Mouse (Mus musculus) MEL (cell line): ENCODE data around the gene Nt5dc2. TPM values are rescaled to one million over a fixed set of nuclear protein-coding genes. Genes with fewer than 3 reads are reported as not detected.

ENCODE experiments used
- DNase-seq: peaks from one replicate; pipeline ENCODE4 v3.0.0; 2011; ENCODE audit warnings: low read depth, low spot score
- H3K27ac ChIP-seq: 2 replicates; pipeline ENCODE4 v1.5.1; 2012; ENCODE audit warnings: low read depth, mild to moderate bottlenecking, control low read depth, low read length, moderate library complexity; ENCODE audit not compliant: control insufficient read depth
- H3K27me3 ChIP-seq, 2 experiments: fragments of 150-350 bp in 1 of 2; sonication (generic) in 1 of 2; 2 replicates each; pipeline ENCODE4 v1.6.1; 2012; ENCODE audit warnings: low read length in 2 of 2, mild to moderate bottlenecking in 2 of 2, improper control_type of control experiment in 1 of 2, moderate library complexity in 1 of 2; ENCODE audit not compliant: insufficient read depth in 2 of 2, control insufficient read depth in 1 of 2
- H3K36me3 ChIP-seq, 2 experiments: 2 replicates each; pipeline ENCODE4 v1.6.1; 2012 to 2014; ENCODE audit warnings: low read length in 2 of 2, improper control_type of control experiment in 1 of 2, inconsistent platforms in 1 of 2, mild to moderate bottlenecking in 1 of 2; ENCODE audit not compliant: insufficient read depth in 2 of 2, control insufficient read depth in 1 of 2
- H3K4me1 ChIP-seq, 2 experiments: fragments of 150-350 bp in 1 of 2; sonication (generic) in 1 of 2; 2 replicates each; pipeline ENCODE4 v1.6.1; 2012; ENCODE audit warnings: low read length in 2 of 2, improper control_type of control experiment in 1 of 2, mild to moderate bottlenecking in 1 of 2; ENCODE audit not compliant: insufficient read depth in 2 of 2, control insufficient read depth in 1 of 2
- H3K4me3 ChIP-seq, 2 experiments: fragments of 150-350 bp in 1 of 2; sonication (generic) in 1 of 2; 2 replicates each; pipeline ENCODE4 v1.5.1; 2012; ENCODE audit warnings: low read depth in 2 of 2, low read length in 2 of 2, mild to moderate bottlenecking in 2 of 2, moderate library complexity in 2 of 2, control low read depth in 1 of 2, improper control_type of control experiment in 1 of 2; ENCODE audit not compliant: control insufficient read depth in 1 of 2, insufficient read depth in 1 of 2
- H3K79me2 ChIP-seq: 2 replicates; pipeline ENCODE4 v1.6.1; 2012; ENCODE audit warnings: mild to moderate bottlenecking, low read length, moderate library complexity; ENCODE audit not compliant: control insufficient read depth, poor library complexity, insufficient read depth
- H3K9ac ChIP-seq: 2 replicates; pipeline ENCODE4 v1.6.1; 2012; ENCODE audit warnings: low read depth, mild to moderate bottlenecking, control low read depth, low read length, moderate library complexity; ENCODE audit not compliant: control insufficient read depth, poor library complexity, severe bottlenecking
- H3K9me3 ChIP-seq: fragments of 150-350 bp; sonication (generic); replicated peaks from 2 replicates; pipeline ENCODE4 v1.6.1; 2012; ENCODE audit warnings: mild to moderate bottlenecking, low read length, improper control_type of control experiment, moderate library complexity; ENCODE audit not compliant: insufficient read depth
- BHLHE40 ChIP-seq: IDR thresholded peaks from 2 replicates; pipeline ENCODE4 v1.6.1; 2012; ENCODE audit warnings: low read depth, mild to moderate bottlenecking, inconsistent platforms, low read length, improper control_type of control experiment, borderline replicate concordance
- CHD2 ChIP-seq: IDR thresholded peaks from 2 replicates; pipeline ENCODE4 v1.6.1; 2011; ENCODE audit warnings: low read length, improper control_type of control experiment
- ELF1 ChIP-seq: IDR thresholded peaks from 2 replicates; pipeline ENCODE4 v1.6.1; 2014; ENCODE audit warnings: low read depth, mild to moderate bottlenecking, inconsistent platforms, low read length, improper control_type of control experiment, moderate library complexity
- EP300 ChIP-seq, 2 experiments: IDR thresholded peaks; 2 replicates each; pipeline ENCODE4 v1.6.1; 2011; ENCODE audit warnings: improper control_type of control experiment in 2 of 2, low read length in 2 of 2, low read depth in 1 of 2, mild to moderate bottlenecking in 1 of 2
- ETS1 ChIP-seq: IDR thresholded peaks from 2 replicates; pipeline ENCODE4 v1.6.1; 2012; ENCODE audit warnings: low read depth, mild to moderate bottlenecking, inconsistent platforms, low read length, improper control_type of control experiment, moderate library complexity
- GATA1 ChIP-seq: IDR thresholded peaks from 2 replicates; pipeline ENCODE4 v1.6.1; 2011; ENCODE audit warnings: low read depth, low read length, improper control_type of control experiment
- HCFC1 ChIP-seq: IDR thresholded peaks from 2 replicates; pipeline ENCODE4 v1.6.1; 2012; ENCODE audit warnings: low read depth, mild to moderate bottlenecking, inconsistent platforms, low read length, improper control_type of control experiment, moderate library complexity
- MAFK ChIP-seq: IDR thresholded peaks from 2 replicates; pipeline ENCODE4 v1.6.1; 2011; ENCODE audit warnings: low read depth, mild to moderate bottlenecking, low read length, improper control_type of control experiment, borderline replicate concordance
- MAX ChIP-seq: IDR thresholded peaks from 2 replicates; pipeline ENCODE4 v1.6.1; 2011; ENCODE audit warnings: low read length, improper control_type of control experiment
- MAZ ChIP-seq: IDR thresholded peaks from 2 replicates; pipeline ENCODE4 v1.6.1; 2012; ENCODE audit warnings: low read depth, mild to moderate bottlenecking, inconsistent platforms, low read length, improper control_type of control experiment
- MYB ChIP-seq: IDR thresholded peaks from 2 replicates; pipeline ENCODE4 v1.6.1; 2011; ENCODE audit warnings: mild to moderate bottlenecking, low read depth, low read length, improper control_type of control experiment
- NELFE ChIP-seq: IDR thresholded peaks from 2 replicates; pipeline ENCODE4 v1.6.1; 2011; ENCODE audit warnings: low read depth, low read length, improper control_type of control experiment
- POLR2AphosphoS2 ChIP-seq: IDR thresholded peaks from 2 replicates; pipeline ENCODE4 v1.6.1; 2011; ENCODE audit warnings: low read length, improper control_type of control experiment
- POLR2AphosphoS5 ChIP-seq: IDR thresholded peaks from 2 replicates; pipeline ENCODE4 v1.6.1; 2012; ENCODE audit warnings: low read depth, borderline replicate concordance, mild to moderate bottlenecking, inconsistent platforms, low read length, moderate library complexity, mixed read lengths
- RCOR1 ChIP-seq: IDR thresholded peaks from 2 replicates; pipeline ENCODE4 v1.6.1; 2012; ENCODE audit warnings: low read depth, mild to moderate bottlenecking, inconsistent platforms, low read length, improper control_type of control experiment
- SIN3A ChIP-seq: IDR thresholded peaks from 2 replicates; pipeline ENCODE4 v1.6.1; 2012; ENCODE audit warnings: low read length, improper control_type of control experiment, inconsistent platforms
- SMC3 ChIP-seq: IDR thresholded peaks from 2 replicates; pipeline ENCODE4 v1.6.1; 2011; ENCODE audit warnings: low read depth, low read length, improper control_type of control experiment
- TCF12 ChIP-seq: IDR thresholded peaks from 2 replicates; pipeline ENCODE4 v1.6.1; 2014; ENCODE audit warnings: low read depth, mild to moderate bottlenecking, inconsistent platforms, low read length, improper control_type of control experiment, moderate library complexity
- UBTF ChIP-seq: IDR thresholded peaks from 2 replicates; pipeline ENCODE4 v1.6.1; 2012; ENCODE audit warnings: low read depth, mild to moderate bottlenecking, inconsistent platforms, low read length, improper control_type of control experiment, moderate library complexity, borderline replicate concordance; ENCODE audit not compliant: insufficient read depth
- USF1 ChIP-seq: IDR thresholded peaks from 2 replicates; pipeline ENCODE4 v1.6.1; 2014; ENCODE audit warnings: low read depth, mild to moderate bottlenecking, inconsistent platforms, low read length, improper control_type of control experiment, moderate library complexity
- ZKSCAN1 ChIP-seq: IDR thresholded peaks from 2 replicates; pipeline ENCODE4 v1.6.1; 2012; ENCODE audit warnings: low read depth, mild to moderate bottlenecking, inconsistent platforms, low read length, improper control_type of control experiment, moderate library complexity
- ZMIZ1 ChIP-seq: IDR thresholded peaks from 2 replicates; pipeline ENCODE4 v1.6.1; 2012; ENCODE audit warnings: low read depth, mild to moderate bottlenecking, inconsistent platforms, low read length, improper control_type of control experiment, moderate library complexity
- ZNF384 ChIP-seq: IDR thresholded peaks from 2 replicates; pipeline ENCODE4 v1.6.1; 2012; ENCODE audit warnings: low read depth, mild to moderate bottlenecking, inconsistent platforms, low read length, improper control_type of control experiment
- polyA plus RNA-seq, 2 experiments: library from polyadenylated mRNA; stranded (reverse) in 1 of 2; unstranded in 1 of 2; fragments of >175 nt in 1 of 2; fragments of >200 nt in 1 of 2; gene quantifications; 2 replicates each; pipeline versions ENCODE4 v1.2.1 to v1.2.4; 2012; ENCODE audit warnings: low replicate concordance in 2 of 2, low read depth in 1 of 2; ENCODE audit not compliant: insufficient read length in 2 of 2, insufficient read depth in 1 of 2, missing spikeins in 1 of 2
- total RNA-seq: library from RNA; depleted of rRNA; stranded (reverse); fragments of 300-350 nt; gene quantifications from 2 replicates; pipeline ENCODE4 v1.2.3, GENCODE M21; 2012

Gene Nt5dc2
- total and polyA plus RNA-seq, 3 experiments, result 168 to 349 (median 291) TPM

DNA sequence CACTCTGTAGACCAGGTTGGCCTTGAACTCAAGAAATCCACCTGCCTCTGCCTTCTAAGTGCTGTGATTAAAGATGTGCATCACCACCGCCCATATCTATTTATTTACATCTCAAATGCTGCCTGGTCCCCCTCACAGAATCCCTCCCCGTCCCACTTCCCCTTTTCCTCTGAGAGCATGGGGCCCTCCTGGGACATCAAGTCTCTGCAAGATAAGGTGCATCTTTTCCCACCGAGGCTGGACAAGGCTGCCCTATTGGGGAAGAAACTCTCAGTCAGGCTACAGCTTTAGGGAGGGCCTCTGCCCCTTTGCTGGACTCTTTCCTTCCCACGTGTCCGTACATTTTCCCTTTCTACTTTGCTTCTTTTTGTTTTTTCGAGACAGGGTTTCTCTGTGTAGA is 38.7 kb downstream of the Nt5dc2 start:
- H3K4me3 ChIP-seq, result no peak overlapping the region
- peak; percentile 82 for DNase-seq
- no peaks in the 10 kb centered on the region for H3K79me2 ChIP-seq
- H3K9ac ChIP-seq, result no peak overlapping the region
- H3K27ac ChIP-seq, result no peak overlapping the region
- TF ChIP-seq MAZ (peak; percentile 47; the same call in 1 of the 2 replicates), RCOR1 (peak; percentile 80), NELFE (no peak), SMC3 (no peak), HCFC1 (no peak), ELF1 (no peak), MAFK (no peak), ZNF384 (no peak), GATA1 (peak; percentile 71), TCF12 (peak; percentile 44; the same call in 1 of the 2 replicates), EP300 (IDR thresholded peaks at IDR 0.05; ENCODE audit: low read depth in 1 of 2, low read length in 2 of 2) (peak; percentile 36 to 48; a peak in 2 of 4 replicates)
- H3K4me1 ChIP-seq, result peaks cover 0 to 19% of the 10 kb centered on the region in 2 experiments; a peak in 2 of 4 replicates
- no peaks in the 10 kb centered on the region for H3K27me3 ChIP-seq
- no peaks in the 10 kb centered on the region for H3K9me3 ChIP-seq
- peaks cover 2 to 8% of the 10 kb centered on the region in 2 experiments; a peak in 3 of 4 replicates for H3K36me3 ChIP-seq

DNA sequence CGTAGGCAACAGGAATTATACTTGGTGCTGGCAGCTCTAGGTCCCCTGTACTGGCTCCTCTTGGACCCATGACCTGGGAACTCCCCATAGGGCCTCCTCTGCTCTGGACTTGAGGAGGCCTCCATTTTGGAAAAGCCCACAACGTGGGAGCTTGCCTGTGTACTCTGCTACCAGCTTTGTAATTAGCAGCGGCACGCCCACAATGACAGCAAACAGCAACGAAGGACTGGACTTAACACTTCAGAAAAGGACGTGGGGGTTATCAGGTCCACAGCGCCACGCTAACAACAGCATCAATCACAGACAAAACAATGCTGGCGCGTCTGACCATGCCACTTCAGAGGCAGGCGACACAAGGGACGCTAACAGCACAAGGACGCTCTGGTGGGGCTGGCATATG is 40.1 kb downstream of the Nt5dc2 start:
- Histone ChIP-seq H3K27ac (no peak overlapping the region), H3K4me1 (peaks cover 0 to 19% of the 10 kb centered on the region in 2 experiments; a peak in 2 of 4 replicates)

More for the DNA sequence above, 40.1 kb downstream of the Nt5dc2 start:
- Histone ChIP-seq H3K4me3 (no peak overlapping the region), H3K9ac (no peak overlapping the region)
- no peak for DNase-seq
- TF ChIP-seq ZMIZ1 (no peak), UBTF (no peak), RCOR1 (no peak), GATA1 (no peak), ELF1 (no peak), SIN3A (no peak), POLR2AphosphoS5 (no peak), ETS1 (no peak), MAX (no peak), POLR2AphosphoS2 (no peak), TCF12 (no peak), SMC3 (no peak), CHD2 (no peak), MAFK (no peak), USF1 (no peak), BHLHE40 (no peak), ZKSCAN1 (no peak), MYB (no peak), HCFC1 (no peak)
- TF ChIP-seq, all 39 proteins: peak for 0
- Histone ChIP-seq H3K9me3 (no peaks in the 10 kb centered on the region), H3K79me2 (no peaks in the 10 kb centered on the region), H3K27me3 (no peaks in the 10 kb centered on the region), H3K36me3 (peaks cover 2 to 8% of the 10 kb centered on the region in 2 experiments; a peak in 3 of 4 replicates)
